Comparison of ENCODE assay signal across 8 mouse cellular contexts in the genomic region with DNA sequence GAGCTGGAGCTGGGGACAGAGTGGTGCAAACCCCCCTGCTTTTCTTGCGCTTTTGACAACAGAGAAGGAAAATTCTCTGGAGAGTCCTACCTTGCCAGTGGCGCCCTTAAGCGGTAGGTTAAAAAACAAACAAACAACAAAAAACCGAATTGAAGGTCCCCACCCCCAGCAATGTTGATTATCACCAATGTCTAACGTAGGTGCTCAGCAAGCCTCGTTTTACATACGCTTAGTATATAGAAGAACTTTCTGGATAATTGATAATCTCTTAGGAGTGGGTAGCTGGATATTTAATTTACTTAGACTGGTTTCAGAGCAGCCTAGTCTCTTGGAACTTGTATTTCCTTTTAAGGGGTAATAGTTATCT. TPM values are rescaled to one million over a fixed set of nuclear protein-coding genes. Genes with fewer than 3 reads are reported as not detected.
DNase-seq lines count a peak whose midpoint lies in the region; ATAC-seq lines count a peak whose summit lies in the region.

No protein-coding gene starts in this region.

- no peaks in the 10 kb centered on the region for H3K27me3 ChIP-seq in heart, embryonic 15.5 days
- no peaks in the 10 kb centered on the region for H3K27me3 ChIP-seq in hindbrain, embryonic 11.5 days (ENCODE audit: control insufficient read depth, insufficient read depth, low read length)
- H3K27me3 ChIP-seq in midbrain, embryonic 11.5 days (ENCODE audit: control insufficient read depth, insufficient read depth, low read length) = no peaks in the 10 kb centered on the region

- no peaks in the 10 kb centered on the region for H3K9me3 ChIP-seq in heart, embryonic 15.5 days (replicated peaks)
- no peaks in the 10 kb centered on the region for H3K9me3 ChIP-seq in hindbrain, embryonic 11.5 days (ENCODE audit: control insufficient read depth, low read length)
- no peaks in the 10 kb centered on the region for H3K9me3 ChIP-seq in midbrain, embryonic 11.5 days (ENCODE audit: control insufficient read depth, low read length)

- no peak for ATAC-seq in heart, embryonic 15.5 days (replicated peaks; ENCODE audit: insufficient number of reproducible peaks, insufficient read depth, low FRiP score, low read depth)
- ATAC-seq in hindbrain, embryonic 11.5 days (ENCODE audit: low FRiP score) = no peak
- ATAC-seq in midbrain, embryonic 11.5 days (ENCODE audit: low FRiP score) = no peak
- no peak for ATAC-seq in cerebellum, adult (ENCODE audit: insufficient number of reproducible peaks, low FRiP score, low TSS enrichment)

- intact Hi-C loops in heart, postnatal 36 days (cut with DNase I) = loop anchor here (2.0 kb wide), 1 partner anchor 404 kb away; no protein-coding TSS in a partner anchor

- DNase-seq in heart, postnatal 36 days = no peak
- peak; percentile 26 for DNase-seq in MEL-GATA-1-ER (ENCODE audit: extremely low read depth, low read depth)
- DNase-seq in hindbrain, embryonic 11.5 days (ENCODE audit: low spot score) = no peak
- no peak for DNase-seq in midbrain, embryonic 11.5 days (ENCODE audit: low spot score, missing footprints)
- no peak for DNase-seq in left cerebral cortex, adult 9 months (ENCODE audit: low spot score in 2 of 2)
- DNase-seq in embryo, embryonic 10 days (ENCODE audit: low spot score) = no peak

- H3K4me2 ChIP-seq in heart, embryonic 15.5 days = peak overlapping the region; percentile 80
- H3K4me2 ChIP-seq in hindbrain, embryonic 11.5 days (replicated peaks; ENCODE audit: low read depth, low read length) = peak overlapping the region; percentile 67
- peak overlapping the region; percentile 75 for H3K4me2 ChIP-seq in midbrain, embryonic 11.5 days

- no peaks in the 10 kb centered on the region for H3K4me1 ChIP-seq in heart, embryonic 15.5 days (replicated peaks)
- H3K4me1 ChIP-seq in hindbrain, embryonic 11.5 days (replicated peaks; ENCODE audit: control insufficient read depth, insufficient read depth, low read length) = no peaks in the 10 kb centered on the region
- H3K4me1 ChIP-seq in midbrain, embryonic 11.5 days (ENCODE audit: control insufficient read depth, insufficient read depth, low read length) = peaks cover 11% of the 10 kb centered on the region; the same call in 1 of the 2 replicates

- WGBS in heart, embryonic 15.5 days = under 1% methylated on average over 7 of the region's 7 CpGs
- WGBS in hindbrain, embryonic 11.5 days = 1% methylated on average over 7 of the region's 7 CpGs
- under 1% methylated on average over 7 of the region's 7 CpGs for WGBS in midbrain, embryonic 11.5 days

- peak overlapping the region; percentile 93 for H3K4me3 ChIP-seq in heart, embryonic 15.5 days
- peak overlapping the region; percentile 91 for H3K4me3 ChIP-seq in hindbrain, embryonic 11.5 days (ENCODE audit: low read depth, low read length)
- H3K4me3 ChIP-seq in midbrain, embryonic 11.5 days (ENCODE audit: low read depth, low read length) = peak overlapping the region; percentile 87

- peak overlapping the region; percentile 97 for H3K27ac ChIP-seq in heart, embryonic 15.5 days
- H3K27ac ChIP-seq in hindbrain, embryonic 11.5 days (ENCODE audit: low read depth, low read length) = no peak overlapping the region
- peak overlapping the region; percentile 68; the same call in 1 of the 2 replicates for H3K27ac ChIP-seq in midbrain, embryonic 11.5 days (ENCODE audit: low read depth, low read length)

- peak overlapping the region; percentile 83 for H3K9ac ChIP-seq in heart, embryonic 15.5 days
- H3K9ac ChIP-seq in hindbrain, embryonic 11.5 days (ENCODE audit: low read depth, low read length) = peak overlapping the region; percentile 94
- H3K9ac ChIP-seq in midbrain, embryonic 11.5 days (ENCODE audit: low read length) = peak overlapping the region; percentile 97

- peaks cover 5% of the 10 kb centered on the region for H3K36me3 ChIP-seq in heart, embryonic 15.5 days
- H3K36me3 ChIP-seq in hindbrain, embryonic 11.5 days (ENCODE audit: control insufficient read depth, insufficient read depth, low read length) = no peaks in the 10 kb centered on the region
- H3K36me3 ChIP-seq in midbrain, embryonic 11.5 days (ENCODE audit: control insufficient read depth, insufficient read depth, low read length) = no peaks in the 10 kb centered on the region

RNA-seq across cellular contexts. Expression of a gene that starts 0.7 kb away (rescaled TPM):
- 17.3 and 21.1 TPM in 2 replicates for polyA plus RNA-seq in heart, embryonic 15.5 days (2015; fragmentation: Nextera tagmentation; extraction: Ambion mirVana)
- total RNA-seq in heart, postnatal 36 days (2021) = under 1 TPM; 0.68 to 0.69 TPM
- polyA plus RNA-seq in hindbrain, embryonic 11.5 days (2014; fragmentation: Nextera tagmentation; extraction: Ambion mirVana) = 34.6 and 35.2 TPM in 2 replicates
- 39.1 and 39.8 TPM in 2 replicates for polyA plus RNA-seq in midbrain, embryonic 11.5 days (2014; fragmentation: Nextera tagmentation; extraction: Ambion mirVana)
